Mouse (Mus musculus) lung, embryonic 16.5 days (tissue): ENCODE measurements around the gene Nr6a1. TPM values are rescaled to one million over a fixed set of nuclear protein-coding genes. Genes with fewer than 3 reads are reported as not detected.
A peak's percentile ranks its signal among the peaks of the same experiment; 100 is the strongest.

Experiments used
- ATAC-seq: fragments of 200-750 bp; cut with Nextera tagmentation; 2 replicates; pipeline ENCODE4 v1.8.0; 2017; ENCODE audit warnings: low read depth, mild to moderate bottlenecking, moderate library complexity
- H3K27ac ChIP-seq: fragments of 300-500 bp; sonication (generic); 2 replicates; pipeline ENCODE4 v1.5.1; 2014; ENCODE audit warnings: mild to moderate bottlenecking, control low read depth, low read length
- H3K27me3 ChIP-seq: fragments of 300-500 bp; sonication (generic); 2 replicates; pipeline ENCODE4 v1.6.1; 2014; ENCODE audit warnings: low read depth, low read length, mixed read lengths; ENCODE audit not compliant: control insufficient read depth, insufficient read depth
- H3K36me3 ChIP-seq: fragments of 300-500 bp; sonication (generic); 2 replicates; pipeline ENCODE4 v1.6.1; 2014; ENCODE audit warnings: low read length; ENCODE audit not compliant: control insufficient read depth, insufficient read depth
- H3K4me1 ChIP-seq: fragments of 300-500 bp; sonication (generic); replicated peaks from 2 replicates; pipeline ENCODE4 v1.6.1; 2014; ENCODE audit warnings: low read length, mixed read lengths; ENCODE audit not compliant: control insufficient read depth, insufficient read depth
- H3K4me2 ChIP-seq: fragments of 300-500 bp; sonication (generic); 2 replicates; pipeline ENCODE4 v1.6.1; 2014; ENCODE audit warnings: low read depth, low read length, control low read depth
- H3K4me3 ChIP-seq: fragments of 300-500 bp; sonication (generic); 2 replicates; pipeline ENCODE4 v1.5.1; 2014; ENCODE audit warnings: mild to moderate bottlenecking, low read length, control low read depth
- H3K9ac ChIP-seq: fragments of 300-500 bp; sonication (generic); 2 replicates; pipeline ENCODE4 v1.6.1; 2014; ENCODE audit warnings: low read length, control low read depth
- H3K9me3 ChIP-seq: fragments of 300-500 bp; sonication (generic); 2 replicates; pipeline ENCODE4 v1.6.1; 2016; ENCODE audit warnings: low read length; ENCODE audit not compliant: control insufficient read depth
- WGBS: fragments of 180-500 bp; shearing (Covaris S2); extraction: QIAGEN DNeasy Blood & Tissue Kit; methylation state at CpG from one replicate; pipeline ENCODE4 v1.1.7; 2014; 5-methylcytosine and 5-hydroxymethylcytosine counted together
- polyA plus RNA-seq: library from polyadenylated mRNA; unstranded; fragments of >200 nt; fragmentation: Nextera tagmentation; extraction: Ambion mirVana; gene quantifications from 2 replicates; pipeline ENCODE4 v1.2.1, GENCODE M21; 2015

The Nr6a1 gene
- polyA plus RNA-seq, result 0.60 and 0.79 TPM in 2 replicates

DNA sequence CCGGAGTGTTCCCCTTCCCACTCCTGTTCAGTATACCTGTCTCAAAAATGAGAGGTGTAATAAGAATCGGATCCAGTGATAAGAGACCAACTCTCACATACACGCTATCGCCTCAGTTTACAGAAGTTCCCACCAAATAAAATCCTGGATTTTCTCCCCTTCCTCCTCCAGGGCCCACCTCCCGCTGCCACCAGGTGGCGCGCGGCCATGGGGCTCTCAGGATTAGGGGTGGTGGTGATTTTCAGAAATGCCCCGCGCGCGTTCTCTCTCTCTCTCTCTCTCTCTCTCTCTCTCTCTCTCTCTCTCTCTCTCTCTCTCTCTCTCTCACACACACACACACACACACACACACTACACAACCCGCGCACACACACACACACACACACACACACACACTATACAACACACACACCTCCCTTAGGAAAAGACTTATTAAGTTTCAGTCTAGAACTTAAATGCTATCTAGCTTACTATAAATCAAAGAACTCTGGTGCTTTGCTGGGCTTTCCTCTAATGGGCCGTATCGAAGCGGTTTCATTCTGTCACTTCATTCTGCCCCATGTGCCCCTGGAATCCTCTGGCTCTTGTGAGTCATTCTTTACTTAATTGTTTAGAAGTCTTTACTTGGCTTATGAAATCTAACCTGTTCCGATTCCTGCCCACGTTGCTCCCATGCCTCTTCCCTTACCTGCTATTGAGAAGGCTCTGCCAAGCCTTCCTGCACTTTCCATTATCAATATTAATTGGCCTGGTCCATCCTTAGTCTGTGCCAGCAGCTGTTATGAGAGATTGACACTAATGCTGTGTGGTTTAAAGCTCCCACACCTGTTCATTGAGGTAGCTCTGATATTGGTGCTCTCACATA is at the start of gene Nr6a1:
Gene Nr6a1, minus strand, starts transcription at position 574 of the 865 bp plus-strand sequence.
- Histone ChIP-seq H3K27ac (peak within 1 kb of the TSS; percentile 19; the same call in 1 of the 2 replicates), H3K9ac (peak within 1 kb of the TSS; percentile 30), H3K9me3 (no peaks in the 10 kb centered on the region), H3K36me3 (no peaks in the 10 kb centered on the region), H3K4me2 (peak within 1 kb of the TSS; percentile 77), H3K4me3 (peak within 1 kb of the TSS; percentile 43), H3K4me1 (peaks cover 12% of the 10 kb centered on the region), H3K27me3 (peaks cover 12% of the 10 kb centered on the region)
- WGBS, result 6% methylated on average over 18 of the region's 19 CpGs
- ATAC-seq, result peak; percentile 48

GRCm38 (mm10) chr2:38975941-38976805 is 48.7 kb upstream of the Nr6a1 start:
- no peaks in the 10 kb centered on the region for H3K9me3 ChIP-seq
- no peak overlapping the region for H3K4me2 ChIP-seq
- no peak overlapping the region for H3K27ac ChIP-seq
- no peak for ATAC-seq
- H3K4me3 ChIP-seq, result no peak overlapping the region
- H3K36me3 ChIP-seq, result no peaks in the 10 kb centered on the region
- H3K27me3 ChIP-seq, result no peaks in the 10 kb centered on the region
- WGBS, result 72% methylated on average over 21 of the region's 21 CpGs
- no peak overlapping the region for H3K9ac ChIP-seq
- no peaks in the 10 kb centered on the region for H3K4me1 ChIP-seq

- no peaks in the 10 kb centered on the region for H3K27me3 ChIP-seq
- H3K9me3 ChIP-seq, result no peaks in the 10 kb centered on the region
- no peak overlapping the region for H3K27ac ChIP-seq
- H3K4me1 ChIP-seq, result no peaks in the 10 kb centered on the region
- H3K9ac ChIP-seq, result no peak overlapping the region
- no peak overlapping the region for H3K4me2 ChIP-seq
- no peak for ATAC-seq
- WGBS, result 72% methylated on average over 3 of the region's 3 CpGs
- no peak overlapping the region for H3K4me3 ChIP-seq
- H3K36me3 ChIP-seq, result no peaks in the 10 kb centered on the region
These were observed 47.7 kb upstream of the Nr6a1 start for GRCm38 (mm10) chr2:38975181-38975580.

DNA sequence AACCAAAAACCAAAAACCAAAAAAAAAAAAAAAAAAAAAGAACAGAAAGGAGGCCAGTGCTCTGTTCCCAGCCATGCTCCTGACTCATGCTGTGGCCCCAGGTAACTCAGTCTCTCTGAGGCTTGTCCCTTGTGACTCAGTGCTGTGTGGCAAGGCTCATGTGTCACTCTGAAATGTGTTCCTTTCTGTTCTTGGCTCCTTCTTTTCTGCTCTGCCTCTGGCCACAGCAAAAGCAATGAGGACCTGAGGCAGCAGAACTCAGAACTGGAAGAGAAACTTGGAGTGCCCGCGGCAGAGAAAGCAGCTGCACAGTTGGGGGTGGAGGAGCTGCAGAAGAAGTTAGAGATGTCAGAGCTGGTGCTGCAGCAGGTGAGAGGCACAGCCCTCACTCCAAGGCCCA is 46.7 kb upstream of the Nr6a1 start:
- Histone ChIP-seq H3K9me3 (no peaks in the 10 kb centered on the region), H3K4me1 (no peaks in the 10 kb centered on the region), H3K27me3 (no peaks in the 10 kb centered on the region), H3K9ac (no peak overlapping the region), H3K27ac (no peak overlapping the region), H3K4me2 (no peak overlapping the region), H3K4me3 (no peak overlapping the region), H3K36me3 (no peaks in the 10 kb centered on the region)
- WGBS, result 49% methylated on average over 2 of the region's 2 CpGs
- ATAC-seq, result no peak

DNA sequence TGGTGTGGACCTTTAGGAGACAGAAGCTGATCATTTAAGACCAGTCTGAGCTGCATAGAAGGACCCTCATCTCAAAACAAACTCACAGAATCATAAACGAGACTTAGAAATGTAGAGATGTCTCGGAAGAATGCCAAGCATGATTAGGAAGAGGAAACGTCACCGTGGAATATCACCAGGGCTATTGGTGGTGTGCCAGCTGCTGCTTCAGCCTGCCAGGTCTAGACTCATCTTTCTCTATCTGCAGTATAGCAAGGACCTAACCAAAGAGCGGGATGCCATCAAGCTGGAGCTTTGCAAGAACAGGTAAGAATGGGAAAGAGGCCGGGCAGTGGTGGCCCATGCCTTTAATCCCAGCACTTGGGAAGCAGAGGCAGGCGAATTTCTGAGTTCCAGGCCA is 46.2 kb upstream of the Nr6a1 start:
- H3K9me3 ChIP-seq, result no peaks in the 10 kb centered on the region
- H3K9ac ChIP-seq, result no peak overlapping the region
- no peaks in the 10 kb centered on the region for H3K4me1 ChIP-seq
- H3K36me3 ChIP-seq, result no peaks in the 10 kb centered on the region
- no peak overlapping the region for H3K4me2 ChIP-seq
- 58% methylated on average over 7 of the region's 7 CpGs for WGBS
- ATAC-seq, result no peak
- no peak overlapping the region for H3K4me3 ChIP-seq
- H3K27me3 ChIP-seq, result no peaks in the 10 kb centered on the region
- H3K27ac ChIP-seq, result no peak overlapping the region

DNA sequence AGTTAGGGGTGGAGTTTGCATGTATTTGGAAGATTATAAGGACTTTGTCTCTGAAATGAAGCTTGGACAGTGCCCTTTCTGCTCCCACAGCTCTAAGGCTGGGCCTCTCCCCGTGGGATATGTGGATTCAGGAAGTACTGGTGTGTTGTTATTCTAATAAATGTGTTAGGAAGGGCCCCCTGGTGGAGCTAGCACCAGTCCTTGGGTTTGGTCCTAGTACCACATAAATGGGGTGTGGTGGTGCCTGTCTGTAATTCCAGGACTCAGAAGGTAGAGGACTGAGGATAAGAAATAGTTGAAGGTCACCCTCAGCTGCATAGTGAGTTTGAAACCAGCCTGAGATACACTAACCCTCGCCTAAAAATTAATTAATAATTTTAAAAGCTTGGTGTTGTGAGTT is 45.7 kb upstream of the Nr6a1 start:
- no peaks in the 10 kb centered on the region for H3K9me3 ChIP-seq
- no peak overlapping the region for H3K4me3 ChIP-seq
- no peaks in the 10 kb centered on the region for H3K27me3 ChIP-seq
- no peak for ATAC-seq
- H3K36me3 ChIP-seq, result no peaks in the 10 kb centered on the region
- 25% methylated on average over 2 of the region's 2 CpGs for WGBS
- H3K9ac ChIP-seq, result no peak overlapping the region
- no peaks in the 10 kb centered on the region for H3K4me1 ChIP-seq
- no peak overlapping the region for H3K27ac ChIP-seq
- H3K4me2 ChIP-seq, result no peak overlapping the region

- Histone ChIP-seq H3K36me3 (no peaks in the 10 kb centered on the region), H3K9me3 (no peaks in the 10 kb centered on the region), H3K4me3 (no peak overlapping the region), H3K9ac (no peak overlapping the region), H3K27me3 (no peaks in the 10 kb centered on the region), H3K27ac (no peak overlapping the region), H3K4me2 (no peak overlapping the region), H3K4me1 (no peaks in the 10 kb centered on the region)
- 61% methylated on average over 5 of the region's 5 CpGs for WGBS
- no peak for ATAC-seq
These were observed 42.6 kb upstream of the Nr6a1 start for GRCm38 (mm10) chr2:38970057-38970456.

- Histone ChIP-seq H3K4me2 (no peak overlapping the region), H3K9ac (no peak overlapping the region), H3K9me3 (no peaks in the 10 kb centered on the region), H3K27ac (no peak overlapping the region), H3K4me1 (no peaks in the 10 kb centered on the region), H3K4me3 (no peak overlapping the region), H3K36me3 (no peaks in the 10 kb centered on the region), H3K27me3 (no peaks in the 10 kb centered on the region)
- 79% methylated on average over 2 of the region's 2 CpGs for WGBS
- ATAC-seq, result no peak
These were observed 42.2 kb upstream of the Nr6a1 start for GRCm38 (mm10) chr2:38969650-38970049.

DNA sequence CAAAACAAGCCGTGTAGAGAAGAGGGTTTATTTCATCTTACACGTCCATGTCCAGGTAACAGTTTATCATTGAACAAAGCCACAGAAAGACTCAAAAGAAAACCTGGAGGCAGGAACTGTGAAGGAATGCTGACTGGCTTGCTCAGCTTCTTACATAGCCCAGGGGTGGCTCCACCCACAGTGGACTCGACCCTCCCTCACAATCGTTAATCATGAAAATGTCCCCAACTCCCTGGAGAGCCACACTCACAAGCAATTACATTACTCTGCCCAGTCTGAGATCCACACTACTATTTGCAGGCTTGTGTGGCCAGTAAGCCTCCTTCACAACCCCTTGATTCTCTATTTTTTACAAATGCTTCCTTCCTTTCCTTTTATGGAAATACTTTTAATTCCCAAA is 36.7 kb upstream of the Nr6a1 start:
- ATAC-seq, result no peak
- no peaks in the 10 kb centered on the region for H3K9me3 ChIP-seq
- 11% methylated on average over 4 of the region's 4 CpGs for WGBS
- H3K9ac ChIP-seq, result no peak overlapping the region
- H3K4me1 ChIP-seq, result no peaks in the 10 kb centered on the region; the same call in 1 of the 2 replicates
- H3K27me3 ChIP-seq, result no peaks in the 10 kb centered on the region
- no peak overlapping the region for H3K4me3 ChIP-seq
- H3K27ac ChIP-seq, result no peak overlapping the region
- no peaks in the 10 kb centered on the region for H3K36me3 ChIP-seq
- H3K4me2 ChIP-seq, result no peak overlapping the region
